Mouse (Mus musculus) heart, embryonic 15.5 days (tissue): Measurements from ENCODE around the gene Lingo4. TPM values are rescaled to one million over a fixed set of nuclear protein-coding genes. Genes with fewer than 3 reads are reported as not detected.

ENCODE experiments used
- ATAC-seq: fragments of 200-750 bp; cut with Nextera tagmentation; replicated peaks from 2 replicates; pipeline ENCODE4 v1.8.0; 2017; ENCODE audit warnings: low read depth, moderate TSS enrichment; ENCODE audit not compliant: insufficient number of reproducible peaks, insufficient read depth, low FRiP score
- H3K27ac ChIP-seq: fragments of 300-500 bp; sonication (generic); 2 replicates; pipeline ENCODE4 v1.5.1; 2015; ENCODE audit warnings: mild to moderate bottlenecking, inconsistent platforms
- H3K27me3 ChIP-seq: fragments of 300-500 bp; sonication (generic); 2 replicates; pipeline ENCODE4 v1.6.1; 2015; ENCODE audit warnings: inconsistent platforms
- H3K36me3 ChIP-seq: fragments of 300-500 bp; sonication (generic); 2 replicates; pipeline ENCODE4 v1.6.1; 2015; ENCODE audit warnings: mild to moderate bottlenecking, inconsistent platforms
- H3K4me1 ChIP-seq: fragments of 300-500 bp; sonication (generic); replicated peaks from 2 replicates; pipeline ENCODE4 v1.6.1; 2015; ENCODE audit warnings: inconsistent platforms
- H3K4me2 ChIP-seq: fragments of 300-500 bp; sonication (generic); 2 replicates; pipeline ENCODE4 v1.6.1; 2015; ENCODE audit warnings: inconsistent platforms, mild to moderate bottlenecking, moderate library complexity
- H3K4me3 ChIP-seq: fragments of 300-500 bp; sonication (generic); 2 replicates; pipeline ENCODE4 v1.5.1; 2015; ENCODE audit warnings: mild to moderate bottlenecking, inconsistent platforms
- H3K9ac ChIP-seq: fragments of 300-500 bp; sonication (generic); 2 replicates; pipeline ENCODE4 v1.6.1; 2015; ENCODE audit warnings: mild to moderate bottlenecking, inconsistent platforms
- H3K9me3 ChIP-seq: fragments of 300-500 bp; sonication (generic); replicated peaks from 2 replicates; pipeline ENCODE4 v1.6.1; 2016; ENCODE audit warnings: inconsistent platforms
- WGBS: fragments of 180-500 bp; shearing (Covaris S2); methylation state at CpG from one replicate; pipeline ENCODE4 v1.1.7; 2015; ENCODE audit warnings: mixed read lengths; 5-methylcytosine and 5-hydroxymethylcytosine counted together
- polyA plus RNA-seq: library from polyadenylated mRNA; unstranded; fragments of >200 nt; fragmentation: Nextera tagmentation; extraction: Ambion mirVana; gene quantifications from 2 replicates; pipeline ENCODE4 v1.2.1, GENCODE M21; 2015

Gene Lingo4
- 0.09 and 0.34 TPM in 2 replicates for polyA plus RNA-seq

DNA sequence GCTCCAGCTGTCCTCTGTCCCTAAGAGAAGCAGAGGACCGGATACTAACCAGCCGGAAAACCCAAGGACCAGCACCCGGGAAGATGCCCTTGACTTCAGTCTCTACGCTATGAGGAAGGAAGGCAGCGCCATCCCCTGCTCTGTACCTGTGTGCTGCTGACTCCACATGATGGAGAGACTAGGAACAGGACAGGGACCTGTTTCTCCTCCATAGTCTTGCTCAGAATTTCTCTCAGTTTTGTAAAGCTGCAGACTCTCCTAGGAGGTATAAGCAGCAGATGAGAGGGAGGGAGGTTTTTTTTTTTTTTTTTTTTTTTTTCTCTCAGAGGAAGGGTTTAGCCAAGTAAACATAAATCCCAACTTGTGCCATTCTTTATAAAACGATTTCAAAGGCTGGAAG lies at the start of gene Lingo4:
Gene Lingo4 (plus strand): TSS at position 301 of the 400 bp plus-strand sequence.
- peaks cover 9% of the 10 kb centered on the region for H3K4me1 ChIP-seq
- H3K36me3 ChIP-seq: no peaks in the 10 kb centered on the region
- H3K27me3 ChIP-seq: peaks cover 65% of the 10 kb centered on the region
- peak within 1 kb of the TSS; percentile 33 for H3K4me3 ChIP-seq
- no peak within 1 kb of the TSS for H3K9ac ChIP-seq
- no peaks in the 10 kb centered on the region for H3K9me3 ChIP-seq
- H3K4me2 ChIP-seq: peak within 1 kb of the TSS; percentile 59
- WGBS: 60% methylated on average over 6 of the region's 6 CpGs
- no peak within 1 kb of the TSS for H3K27ac ChIP-seq
- no peak for ATAC-seq

DNA sequence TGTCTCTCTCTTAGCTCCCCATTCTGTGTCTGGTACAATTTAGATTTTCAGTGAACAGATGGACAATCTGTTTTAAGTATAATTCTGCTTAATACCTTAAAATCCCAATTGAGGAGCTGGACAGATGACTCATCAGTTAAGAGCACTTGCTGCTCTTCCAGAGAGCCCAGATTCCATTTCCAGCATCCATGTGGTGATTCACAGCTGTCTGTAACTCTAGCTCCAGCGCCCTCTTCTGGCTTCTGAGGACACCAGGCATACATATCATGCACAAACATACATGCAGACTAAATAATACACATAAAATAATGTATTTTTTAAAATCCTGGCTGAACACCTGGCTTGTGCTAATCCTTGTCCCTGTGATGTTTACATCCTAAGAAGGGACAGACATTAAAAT lies 37.5 kb upstream of the Lingo4 start:
- Histone ChIP-seq H3K27ac (no peak overlapping the region), H3K36me3 (no peaks in the 10 kb centered on the region), H3K4me2 (no peak overlapping the region), H3K9ac (no peak overlapping the region), H3K9me3 (no peaks in the 10 kb centered on the region), H3K4me1 (peaks cover 11% of the 10 kb centered on the region), H3K27me3 (peaks cover 37% of the 10 kb centered on the region), H3K4me3 (no peak overlapping the region)
- 3% methylated on average over 1 of the region's 1 CpGs for WGBS
- no peak for ATAC-seq

DNA sequence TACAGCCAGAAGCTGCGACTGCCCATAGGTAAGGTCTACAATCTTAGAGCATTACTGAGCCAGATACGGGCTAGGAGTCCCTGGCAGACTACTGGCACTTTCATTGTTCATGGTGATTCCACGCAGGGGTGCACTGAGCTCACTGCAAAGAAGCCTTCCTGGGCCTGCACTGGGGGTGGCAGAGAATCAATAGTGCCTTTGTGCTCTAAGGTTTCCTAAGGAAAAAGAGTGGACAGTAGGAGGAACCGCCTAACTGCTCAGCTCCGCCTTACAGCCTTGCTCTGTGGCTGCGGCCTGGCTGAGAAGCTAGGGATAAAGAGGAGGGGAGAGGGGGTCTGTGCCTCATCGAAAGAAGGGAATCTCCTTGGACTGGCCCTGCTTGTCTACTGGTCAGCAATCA lies 36.2 kb upstream of the Lingo4 start, which contains the start of gene C2cd4d:
Gene C2cd4d (plus strand): TSS at position 301 of the 400 bp plus-strand sequence.
- 62% methylated on average over 7 of the region's 7 CpGs for WGBS
- Histone ChIP-seq H3K9me3 (no peaks in the 10 kb centered on the region), H3K27ac (no peak within 1 kb of the TSS), H3K27me3 (peaks cover 44% of the 10 kb centered on the region), H3K4me1 (peaks cover 11% of the 10 kb centered on the region), H3K4me2 (peak within 1 kb of the TSS; percentile 97), H3K36me3 (no peaks in the 10 kb centered on the region), H3K4me3 (peak within 1 kb of the TSS; percentile 58), H3K9ac (peak within 1 kb of the TSS; percentile 57)
- no peak for ATAC-seq

DNA sequence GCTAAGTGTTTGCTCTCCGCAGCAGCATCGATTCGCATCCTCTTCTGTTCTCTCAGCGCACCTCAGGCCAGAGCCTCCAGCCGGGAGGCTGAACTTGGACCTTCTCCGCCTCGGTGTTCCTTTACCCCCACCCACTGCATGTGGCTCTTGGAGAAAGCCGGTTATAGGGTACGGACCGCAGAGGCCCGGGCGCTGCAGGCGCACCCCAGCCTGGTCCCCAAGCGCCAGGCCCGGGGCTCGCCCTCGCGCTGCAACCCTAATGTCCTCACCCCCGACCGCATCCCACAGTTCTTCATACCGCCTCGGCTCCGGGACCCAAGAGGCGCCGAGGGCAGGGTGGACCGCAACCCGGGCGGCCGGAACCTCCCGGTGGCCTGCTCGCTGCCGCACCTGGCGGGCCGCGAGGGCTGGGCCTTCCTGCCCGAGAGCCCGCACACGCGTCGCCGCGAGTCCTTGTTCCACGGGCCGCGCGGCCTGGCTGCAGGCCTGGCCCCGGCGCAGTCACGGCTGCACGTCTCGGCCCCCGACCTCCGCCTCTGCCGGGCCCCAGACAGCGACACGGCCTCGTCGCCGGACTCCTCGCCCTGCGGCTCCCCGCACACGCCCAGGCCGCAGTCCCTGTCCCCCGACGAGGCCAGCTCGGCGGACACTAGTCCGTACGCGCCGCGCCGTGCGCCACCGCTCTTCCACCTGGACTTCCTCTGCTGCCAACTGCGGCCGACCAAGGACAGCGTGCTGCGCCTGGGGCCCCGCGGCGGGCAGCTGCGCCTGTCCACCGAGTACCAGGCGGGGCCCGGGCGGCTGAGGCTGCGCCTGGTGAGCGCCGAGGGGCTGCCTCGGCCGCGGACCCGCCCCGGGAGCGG lies 34.8 kb upstream of the Lingo4 start:
- Histone ChIP-seq H3K4me3 (peak overlapping the region; percentile 58), H3K27ac (no peak overlapping the region), H3K9ac (peak overlapping the region; percentile 57), H3K4me2 (peak overlapping the region; percentile 97), H3K4me1 (peaks cover 11% of the 10 kb centered on the region), H3K9me3 (no peaks in the 10 kb centered on the region), H3K36me3 (no peaks in the 10 kb centered on the region), H3K27me3 (peaks cover 44% of the 10 kb centered on the region)
- WGBS: 5% methylated on average over 96 of the region's 97 CpGs
- ATAC-seq: peak; percentile 59

DNA sequence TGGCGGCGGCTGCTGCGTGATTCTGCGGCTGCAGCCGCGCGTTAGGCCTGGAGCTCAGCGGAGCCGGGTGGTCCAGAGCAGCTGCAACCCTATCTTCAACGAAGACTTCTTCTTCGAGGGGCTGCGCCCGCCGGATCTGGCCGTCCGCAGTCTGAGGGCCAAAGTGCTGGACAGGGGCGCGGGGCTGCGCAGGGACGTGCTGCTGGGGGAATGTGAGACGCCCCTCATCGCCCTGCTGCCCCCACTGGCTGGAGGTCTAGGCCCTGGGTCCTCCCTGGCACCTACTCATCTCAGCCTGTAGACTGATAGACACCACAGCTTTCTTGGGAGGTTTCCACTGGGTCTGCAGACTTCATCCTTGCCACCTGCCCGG lies 34.2 kb upstream of the Lingo4 start:
- no peak overlapping the region for H3K27ac ChIP-seq
- peak overlapping the region; percentile 58 for H3K4me3 ChIP-seq
- peaks cover 44% of the 10 kb centered on the region for H3K27me3 ChIP-seq
- WGBS: 5% methylated on average over 23 of the region's 23 CpGs
- 0 out of 2 replicates have a peak, but pooled peaks have one; percentile 4 for ATAC-seq
- H3K36me3 ChIP-seq: no peaks in the 10 kb centered on the region
- H3K9me3 ChIP-seq: no peaks in the 10 kb centered on the region
- peak overlapping the region; percentile 97 for H3K4me2 ChIP-seq
- H3K9ac ChIP-seq: peak overlapping the region; percentile 57
- peaks cover 11% of the 10 kb centered on the region for H3K4me1 ChIP-seq

DNA sequence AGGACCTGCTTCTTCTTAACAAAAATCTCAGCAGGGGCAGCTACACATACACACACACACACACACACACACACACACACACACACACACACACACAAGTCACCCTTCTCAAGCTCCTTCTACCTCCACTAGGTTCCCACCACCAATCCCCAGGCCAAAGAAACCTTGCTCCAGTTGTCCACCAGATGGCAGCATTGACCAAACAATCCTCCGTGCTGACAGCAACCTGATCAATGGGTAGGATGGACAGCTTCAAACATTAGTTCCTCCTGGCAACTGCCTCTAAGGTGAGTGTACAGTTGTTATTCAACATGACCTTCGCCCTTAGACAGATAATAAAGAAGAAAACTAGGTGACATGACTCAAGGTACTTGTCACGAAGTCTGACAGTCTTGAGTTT lies 31.6 kb upstream of the Lingo4 start:
- Histone ChIP-seq H3K4me2 (no peak overlapping the region), H3K9me3 (no peaks in the 10 kb centered on the region), H3K27ac (no peak overlapping the region), H3K4me1 (peaks cover 16% of the 10 kb centered on the region), H3K4me3 (no peak overlapping the region), H3K27me3 (peaks cover 42% of the 10 kb centered on the region), H3K36me3 (no peaks in the 10 kb centered on the region), H3K9ac (no peak overlapping the region)
- 22% methylated on average over 3 of the region's 3 CpGs for WGBS
- no peak for ATAC-seq

DNA sequence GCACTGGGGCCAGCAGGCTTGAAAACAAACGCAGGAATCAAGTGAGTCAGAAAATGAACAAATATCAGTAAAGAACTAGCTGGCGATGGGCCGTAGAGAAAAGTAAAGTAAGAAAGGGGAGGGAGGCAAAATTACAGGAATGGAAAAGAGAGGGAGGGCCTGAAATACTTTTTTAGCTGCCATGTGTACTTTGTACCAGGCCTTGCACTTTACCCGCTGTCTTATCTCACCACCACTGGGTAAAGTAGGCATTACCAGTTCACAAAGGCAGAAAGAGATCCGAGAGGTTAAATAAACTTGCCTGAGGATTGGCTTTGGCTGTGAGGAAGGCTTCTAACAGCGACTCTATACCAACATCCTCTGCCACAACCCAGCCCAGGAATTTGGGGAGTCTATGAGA lies 30.8 kb upstream of the Lingo4 start:
- peaks cover 37% of the 10 kb centered on the region for H3K27me3 ChIP-seq
- peaks cover 23% of the 10 kb centered on the region for H3K4me1 ChIP-seq

DNA sequence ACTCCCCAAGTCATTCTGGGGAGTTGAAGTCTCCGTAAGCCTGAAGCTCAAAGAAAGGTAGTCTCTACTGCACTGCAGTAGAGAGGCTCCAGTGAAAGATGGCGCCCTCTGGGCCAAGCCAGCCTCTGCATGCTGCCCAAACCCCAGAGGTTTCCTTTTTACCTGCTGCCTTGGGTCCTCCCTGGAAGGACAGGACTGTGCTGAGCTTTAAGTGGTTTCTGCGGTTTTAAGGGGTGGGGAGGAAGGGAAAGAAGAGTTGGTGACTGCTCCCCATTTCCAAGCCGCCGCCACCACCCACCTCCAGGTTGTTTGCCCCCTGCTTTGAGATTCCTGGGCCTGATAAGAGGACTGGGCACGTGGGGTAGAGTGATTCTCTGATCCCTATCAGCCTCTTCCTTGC lies 29.7 kb upstream of the Lingo4 start:
- H3K4me2 ChIP-seq: no peak overlapping the region
- no peak for ATAC-seq
- H3K27ac ChIP-seq: no peak overlapping the region
- H3K4me1 ChIP-seq: peaks cover 29% of the 10 kb centered on the region
- H3K27me3 ChIP-seq: peaks cover 31% of the 10 kb centered on the region
- H3K9ac ChIP-seq: no peak overlapping the region
- H3K36me3 ChIP-seq: no peaks in the 10 kb centered on the region
- H3K4me3 ChIP-seq: no peak overlapping the region
- no peaks in the 10 kb centered on the region for H3K9me3 ChIP-seq
- 62% methylated on average over 6 of the region's 6 CpGs for WGBS

More for the DNA sequence above, 30.8 kb upstream of the Lingo4 start:
- no peak overlapping the region for H3K4me3 ChIP-seq
- H3K27ac ChIP-seq: no peak overlapping the region
- H3K4me2 ChIP-seq: no peak overlapping the region
- no peak overlapping the region for H3K9ac ChIP-seq
- ATAC-seq: no peak
- WGBS: 76% methylated on average over 6 of the region's 6 CpGs
- H3K9me3 ChIP-seq: no peaks in the 10 kb centered on the region
- no peaks in the 10 kb centered on the region for H3K36me3 ChIP-seq

DNA sequence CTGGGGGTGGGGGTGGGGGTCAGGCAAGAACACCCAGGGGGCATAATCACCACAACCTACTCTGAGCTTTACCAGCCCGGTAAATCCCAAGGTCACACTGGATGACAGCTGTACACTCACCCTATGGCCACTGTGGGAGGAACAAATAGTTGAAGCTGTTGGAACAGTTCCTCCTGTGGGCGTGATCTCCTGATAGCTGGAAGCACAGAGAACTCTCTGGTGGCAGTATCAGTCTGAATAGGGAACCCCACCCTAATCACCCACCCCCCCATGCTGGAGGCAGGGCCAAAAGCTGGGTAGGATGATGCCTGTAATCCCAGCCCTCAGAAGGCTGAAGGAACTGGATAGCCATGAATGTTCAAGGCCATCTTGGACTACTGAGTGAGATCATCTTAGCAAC lies 28.6 kb upstream of the Lingo4 start:
- H3K4me1 ChIP-seq: peaks cover 31% of the 10 kb centered on the region
- no peak for ATAC-seq
- 35% methylated on average over 2 of the region's 2 CpGs for WGBS
- H3K9ac ChIP-seq: no peak overlapping the region
- H3K4me3 ChIP-seq: no peak overlapping the region
- no peak overlapping the region for H3K4me2 ChIP-seq
- no peak overlapping the region for H3K27ac ChIP-seq
- no peaks in the 10 kb centered on the region for H3K9me3 ChIP-seq
- H3K36me3 ChIP-seq: no peaks in the 10 kb centered on the region
- H3K27me3 ChIP-seq: peaks cover 23% of the 10 kb centered on the region

DNA sequence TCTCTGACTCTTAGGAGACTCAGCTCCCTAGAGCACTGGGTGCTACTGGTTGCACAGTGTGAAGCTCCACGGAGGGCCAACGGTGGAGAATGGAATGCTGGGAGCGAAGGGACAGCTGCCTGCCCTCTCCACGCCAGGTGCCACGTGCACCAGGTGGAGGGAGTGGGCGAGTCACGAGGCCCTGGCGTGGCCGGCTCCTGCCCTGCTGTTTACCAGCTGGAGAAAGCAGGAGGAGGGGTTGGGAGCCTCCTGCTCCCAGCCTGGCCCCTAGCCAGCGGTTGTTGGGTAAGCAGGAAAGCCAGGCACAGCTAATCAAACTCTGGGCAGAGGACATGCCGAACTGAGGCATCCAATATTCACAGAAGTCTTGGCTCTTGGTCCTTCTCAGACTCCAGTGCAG lies 26.7 kb upstream of the Lingo4 start:
- Histone ChIP-seq H3K36me3 (no peaks in the 10 kb centered on the region), H3K9me3 (no peaks in the 10 kb centered on the region), H3K27ac (0 out of 2 replicates have a peak overlapping the region, but pooled peaks have one; percentile 31), H3K9ac (no peak overlapping the region), H3K4me1 (peaks cover 31% of the 10 kb centered on the region), H3K27me3 (peaks cover 22% of the 10 kb centered on the region), H3K4me2 (peak overlapping the region; percentile 57), H3K4me3 (peak overlapping the region; percentile 29)
- WGBS: 6% methylated on average over 11 of the region's 11 CpGs
- ATAC-seq: peak; percentile 56; the same call in 1 of the 2 replicates

DNA sequence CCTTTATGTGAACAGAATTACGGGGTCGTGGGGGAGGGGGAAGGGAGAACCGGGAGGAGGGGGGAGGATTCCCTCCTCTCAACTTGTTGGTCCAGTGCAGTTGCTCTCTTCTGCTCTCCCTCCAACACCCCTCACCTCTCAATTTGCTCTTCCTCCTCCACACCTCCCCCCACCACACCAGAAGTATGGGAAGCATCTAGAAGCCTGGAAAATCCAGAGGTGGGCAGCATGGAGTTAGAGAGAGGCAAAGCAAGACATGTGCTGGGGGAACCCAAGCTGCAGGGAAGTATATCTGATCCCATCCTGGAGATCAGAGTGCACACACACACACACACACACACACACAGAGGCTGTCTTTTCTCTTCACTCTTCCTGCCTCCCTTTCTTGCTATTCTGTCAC lies 26.3 kb upstream of the Lingo4 start:
- H3K27ac ChIP-seq: 0 out of 2 replicates have a peak overlapping the region, but pooled peaks have one; percentile 31
- H3K36me3 ChIP-seq: no peaks in the 10 kb centered on the region
- H3K4me2 ChIP-seq: peak overlapping the region; percentile 57
- no peak for ATAC-seq
- peaks cover 26% of the 10 kb centered on the region for H3K27me3 ChIP-seq
- H3K4me1 ChIP-seq: peaks cover 31% of the 10 kb centered on the region
- no peaks in the 10 kb centered on the region for H3K9me3 ChIP-seq
- peak overlapping the region; percentile 29 for H3K4me3 ChIP-seq
- no peak overlapping the region for H3K9ac ChIP-seq
- WGBS: 0% methylated on average over 3 of the region's 3 CpGs
